Mouse (Mus musculus) myocyte (in vitro differentiated cells): Measurements from ENCODE around the gene Olfr370.

Experiments used
- E2F4 ChIP-seq: IDR thresholded peaks from one replicate; pipeline ENCODE4 v1.6.1; 2011; ENCODE audit warnings: mild to moderate bottlenecking, control low read depth, moderate library complexity; ENCODE audit not compliant: insufficient read depth
- MAX ChIP-seq: IDR thresholded peaks from one replicate; pipeline ENCODE4 v1.6.1; 2011; ENCODE audit warnings: low read depth, mild to moderate bottlenecking, control low read depth
- MYOG ChIP-seq, 3 experiments: IDR thresholded peaks; one replicate each; pipeline ENCODE4 v1.6.1; 2011; ENCODE audit warnings: control low read depth in 2 of 3, low read depth in 2 of 3, mild to moderate bottlenecking in 2 of 3; ENCODE audit not compliant: insufficient read length in 2 of 3, control insufficient read depth in 1 of 3, insufficient read depth in 1 of 3
- POLR2A ChIP-seq: IDR thresholded peaks from one replicate; pipeline ENCODE4 v1.6.1; 2011; ENCODE audit warnings: low read depth, mild to moderate bottlenecking, control low read depth, moderate library complexity; ENCODE audit not compliant: insufficient read length
- POLR2AphosphoS2 ChIP-seq: IDR thresholded peaks from one replicate; pipeline ENCODE4 v1.6.1; 2011; ENCODE audit warnings: low read depth, control low read depth; ENCODE audit not compliant: insufficient read length
- SRF ChIP-seq: IDR thresholded peaks from one replicate; pipeline ENCODE4 v1.6.1; 2011; ENCODE audit warnings: low read depth; ENCODE audit not compliant: control insufficient read depth, insufficient read length
- TCF12 ChIP-seq: IDR thresholded peaks from one replicate; pipeline ENCODE4 v1.6.1; 2011; ENCODE audit warnings: mild to moderate bottlenecking, control low read depth; ENCODE audit not compliant: poor library complexity, insufficient read depth, severe bottlenecking
- USF1 ChIP-seq: IDR thresholded peaks from one replicate; pipeline ENCODE4 v1.6.1; 2011; ENCODE audit warnings: low read depth, mild to moderate bottlenecking, control low read depth, moderate library complexity

DNA sequence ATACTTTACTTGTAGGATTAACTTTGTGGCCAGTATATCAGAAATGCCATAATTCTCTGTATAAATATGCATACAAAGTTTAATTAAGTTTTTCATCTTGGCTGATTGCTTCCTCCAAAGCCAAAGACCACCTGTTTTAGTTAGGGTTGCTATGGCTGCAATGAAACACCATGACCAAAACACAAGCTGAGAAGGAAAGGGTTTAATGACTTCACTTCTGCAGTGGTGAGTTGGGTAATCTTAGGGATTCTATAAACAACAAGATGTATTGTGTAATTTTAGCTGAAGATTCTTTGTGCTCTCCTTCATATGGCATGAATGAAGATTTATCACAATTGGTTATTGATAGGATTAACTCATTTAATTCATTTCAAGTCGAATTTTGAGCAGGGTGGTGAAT is 14.3 kb upstream of the Olfr370 start:
- TF ChIP-seq POLR2A (no peak), MAX (no peak), SRF (no peak), MYOG (IDR thresholded peaks at IDR 0.05; ENCODE audit: control insufficient read depth in 1 of 3, insufficient read depth in 1 of 3, insufficient read length in 2 of 3, low read depth in 2 of 3) (no peak), E2F4 (no peak), USF1 (no peak), POLR2AphosphoS2 (no peak), TCF12 (no peak)
